Comparison of ENCODE assay signal across 24 mouse cellular contexts in genomic region chr9:116198488-116198887, GRCm38 (mm10). TPM values are rescaled to one million over a fixed set of nuclear protein-coding genes. Genes with fewer than 3 reads are reported as not detected.
A peak's percentile ranks its signal among the peaks of the same experiment; 100 is the strongest.
DNase-seq lines count a peak whose midpoint lies in the region; ATAC-seq and TF ChIP-seq lines count a peak whose summit lies in the region.
"Had no signal": no experiment of that assay in that cellular context is flagged by ENCODE, and none has a peak within 500 bp of the region (broad histone marks: within the 10 kb centered on the region; RNA-seq: fewer than 3 reads in every experiment).

No protein-coding gene starts in this region.

- no peak overlapping the region for H3K4me2 ChIP-seq in hindbrain, embryonic 11.5 days (replicated peaks; ENCODE audit: low read depth, low read length)
- H3K4me2 ChIP-seq in hindbrain, embryonic 16.5 days (ENCODE audit: low read length): no peak overlapping the region
- no peak overlapping the region for H3K4me2 ChIP-seq in midbrain, embryonic 12.5 days (replicated peaks)
- no peak overlapping the region for H3K4me2 ChIP-seq in midbrain, embryonic 16.5 days (ENCODE audit: low read length)
- H3K4me2 ChIP-seq in CH12.LX (ENCODE audit: insufficient read depth, low read depth, poor library complexity, severe bottlenecking): 0 out of 2 replicates have a peak overlapping the region, but pooled peaks have one; percentile 11
- H3K4me2 ChIP-seq: forebrain, embryonic 15.5 days; liver, embryonic 15.5 days; neural tube, embryonic 15.5 days had no signal

- no peak overlapping the region for H3K9ac ChIP-seq in hindbrain, embryonic 11.5 days (ENCODE audit: low read depth, low read length)
- H3K9ac ChIP-seq in hindbrain, embryonic 16.5 days (ENCODE audit: low read depth, low read length): no peak overlapping the region
- H3K9ac ChIP-seq in midbrain, embryonic 12.5 days (replicated peaks): no peak overlapping the region
- no peak overlapping the region for H3K9ac ChIP-seq in midbrain, embryonic 16.5 days (ENCODE audit: low read depth, low read length)
- no peak overlapping the region for H3K9ac ChIP-seq in CH12.LX (ENCODE audit: insufficient read depth, low read depth)
- H3K9ac ChIP-seq: forebrain, embryonic 15.5 days; kidney, embryonic 15.5 days; liver, embryonic 15.5 days; lung, embryonic 15.5 days; neural tube, embryonic 15.5 days had no signal

- WGBS in hindbrain, embryonic 11.5 days: 38% methylated on average over 9 of the region's 9 CpGs
- 17% methylated on average over 9 of the region's 9 CpGs for WGBS in hindbrain, embryonic 16.5 days
- 23% methylated on average over 9 of the region's 9 CpGs for WGBS in midbrain, embryonic 12.5 days
- 13% methylated on average over 9 of the region's 9 CpGs for WGBS in midbrain, embryonic 16.5 days

- no peak overlapping the region for H3K27ac ChIP-seq in hindbrain, embryonic 11.5 days (ENCODE audit: low read depth, low read length)
- H3K27ac ChIP-seq in hindbrain, embryonic 16.5 days (ENCODE audit: low read depth, low read length): no peak overlapping the region
- no peak overlapping the region for H3K27ac ChIP-seq in midbrain, embryonic 12.5 days (replicated peaks)
- no peak overlapping the region for H3K27ac ChIP-seq in midbrain, embryonic 16.5 days (ENCODE audit: low read length)
- H3K27ac ChIP-seq in CH12.LX (ENCODE audit: insufficient read depth, low read depth): no peak overlapping the region
- H3K27ac ChIP-seq: embryonic facial prominence, embryonic 10.5 days; forebrain, embryonic 15.5 days; heart, embryonic 10.5 days; left cerebral cortex, adult 2 months; liver, embryonic 15.5 days; neural tube, embryonic 15.5 days had no signal

- in situ Hi-C loops in CH12.LX (cut with MboI; ENCODE audit: low pct_ligation_motif_present, low pct_unique_long_range_greater_than_20kb, low sequenced_read_pairs): no loop called here

- no peaks in the 10 kb centered on the region for H3K4me1 ChIP-seq in hindbrain, embryonic 11.5 days (replicated peaks; ENCODE audit: control insufficient read depth, insufficient read depth, low read length)
- H3K4me1 ChIP-seq in hindbrain, embryonic 16.5 days (ENCODE audit: control insufficient read depth, insufficient read depth, low read depth, low read length): peaks cover 3% of the 10 kb centered on the region; the same call in 1 of the 2 replicates
- peaks cover 6% of the 10 kb centered on the region; the same call in 1 of the 2 replicates for H3K4me1 ChIP-seq in midbrain, embryonic 12.5 days
- H3K4me1 ChIP-seq in midbrain, embryonic 16.5 days (ENCODE audit: control insufficient read depth, insufficient read depth, low read length): peaks cover 2% of the 10 kb centered on the region
- H3K4me1 ChIP-seq in CH12.LX (ENCODE audit: control insufficient read depth in 1 of 2, insufficient read depth in 2 of 2): peaks cover 12 to 48% of the 10 kb centered on the region in 2 experiments
- H3K4me1 ChIP-seq: embryonic facial prominence, embryonic 10.5 days; forebrain, embryonic 15.5 days; heart, embryonic 10.5 days; liver, embryonic 15.5 days had no signal

- H3K36me3 ChIP-seq in hindbrain, embryonic 11.5 days (ENCODE audit: control insufficient read depth, insufficient read depth, low read length): no peaks in the 10 kb centered on the region
- no peaks in the 10 kb centered on the region for H3K36me3 ChIP-seq in hindbrain, embryonic 16.5 days (ENCODE audit: control insufficient read depth, insufficient read depth, low read length)
- H3K36me3 ChIP-seq in midbrain, embryonic 12.5 days: no peaks in the 10 kb centered on the region
- H3K36me3 ChIP-seq in midbrain, embryonic 16.5 days (ENCODE audit: control insufficient read depth, insufficient read depth, low read length): no peaks in the 10 kb centered on the region
- no peaks in the 10 kb centered on the region for H3K36me3 ChIP-seq in CH12.LX (replicated peaks in 1 of 2; ENCODE audit: control insufficient read depth in 1 of 2, insufficient read depth in 1 of 2, low read length in 1 of 2)
- H3K36me3 ChIP-seq: embryonic facial prominence, embryonic 10.5 days; forebrain, embryonic 15.5 days; heart, embryonic 10.5 days; kidney, embryonic 15.5 days; liver, embryonic 15.5 days; lung, embryonic 15.5 days; neural tube, embryonic 15.5 days had no signal

- H3K27me3 ChIP-seq in hindbrain, embryonic 11.5 days (ENCODE audit: control insufficient read depth, insufficient read depth, low read length): no peaks in the 10 kb centered on the region
- no peaks in the 10 kb centered on the region for H3K27me3 ChIP-seq in hindbrain, embryonic 16.5 days (replicated peaks; ENCODE audit: control insufficient read depth, insufficient read depth, low read length)
- H3K27me3 ChIP-seq in midbrain, embryonic 12.5 days: no peaks in the 10 kb centered on the region
- H3K27me3 ChIP-seq in midbrain, embryonic 16.5 days (ENCODE audit: control insufficient read depth, insufficient read depth, low read depth, low read length): no peaks in the 10 kb centered on the region
- no peaks in the 10 kb centered on the region for H3K27me3 ChIP-seq in CH12.LX (replicated peaks)
- H3K27me3 ChIP-seq: forebrain, embryonic 15.5 days; kidney, embryonic 15.5 days; liver, embryonic 15.5 days; lung, embryonic 15.5 days; neural tube, embryonic 15.5 days had no signal

- H3K79me2 ChIP-seq in CH12.LX (replicated peaks; ENCODE audit: control insufficient read depth, extremely low read depth, insufficient read depth, poor library complexity, severe bottlenecking): no peaks in the 10 kb centered on the region

- TF ChIP-seq RAD21 in CH12.LX (IDR thresholded peaks at IDR 0.05; ENCODE audit: low read depth, low read length): no peak

- no peaks in the 10 kb centered on the region for H3K9me3 ChIP-seq in hindbrain, embryonic 11.5 days (ENCODE audit: control insufficient read depth, low read length)
- H3K9me3 ChIP-seq in hindbrain, embryonic 16.5 days (ENCODE audit: control insufficient read depth, low read length): no peaks in the 10 kb centered on the region
- no peaks in the 10 kb centered on the region for H3K9me3 ChIP-seq in midbrain, embryonic 12.5 days
- no peaks in the 10 kb centered on the region for H3K9me3 ChIP-seq in midbrain, embryonic 16.5 days (replicated peaks; ENCODE audit: control insufficient read depth, low read length, poor library complexity, severe bottlenecking)
- peaks cover 3% of the 10 kb centered on the region for H3K9me3 ChIP-seq in CH12.LX (replicated peaks; ENCODE audit: low read length)
- H3K9me3 ChIP-seq: embryonic facial prominence, embryonic 10.5 days; forebrain, embryonic 15.5 days; heart, embryonic 10.5 days; kidney, embryonic 15.5 days; liver, embryonic 15.5 days; lung, embryonic 15.5 days; neural tube, embryonic 15.5 days had no signal

- TF ChIP-seq EP300 in CH12.LX (IDR thresholded peaks at IDR 0.05; ENCODE audit: low read length): no peak

- no peak for TF ChIP-seq CTCF in CH12.LX (conservative IDR thresholded peaks at IDR 0.05 in 1 of 2, IDR thresholded peaks at IDR 0.05 in 1 of 2; ENCODE audit: low read depth in 2 of 2, low read length in 2 of 2)

- DNase-seq in hindbrain, embryonic 11.5 days (ENCODE audit: low spot score): peak; percentile 19
- DNase-seq in CH12.LX (ENCODE audit: extremely low read depth): no peak
- DNase-seq in retina, embryonic 14.5 days (ENCODE audit: low spot score): peak; percentile 44
- no peak for DNase-seq in right cerebral cortex, adult 2 months (ENCODE audit: low spot score in 2 of 2)
- DNase-seq in right cerebral cortex, postnatal 10 days (ENCODE audit: low spot score in 2 of 2): no peak
- DNase-seq: adrenal gland, postnatal 25 days; cerebellum, adult 11 months; cerebellum, adult 9-11 months; gastrocnemius, postnatal 10 days; layer of hippocampus, adult 9-11 months; liver had no signal

- dilution Hi-C loops in CH12.LX (cut with MboI; ENCODE audit: extremely low pct_ligation_motif_present, extremely low pct_unique_long_range_greater_than_20kb, low sequenced_read_pairs): no loop called here

- H3K4me3 ChIP-seq in hindbrain, embryonic 11.5 days (ENCODE audit: low read depth, low read length): no peak overlapping the region
- no peak overlapping the region for H3K4me3 ChIP-seq in hindbrain, embryonic 16.5 days (ENCODE audit: low read length)
- no peak overlapping the region for H3K4me3 ChIP-seq in midbrain, embryonic 12.5 days
- H3K4me3 ChIP-seq in midbrain, embryonic 16.5 days (ENCODE audit: low read depth, low read length): no peak overlapping the region
- H3K4me3 ChIP-seq in CH12.LX (replicated peaks in 1 of 3; ENCODE audit: low read depth in 2 of 3, low read length in 2 of 3, poor library complexity in 1 of 3): no peak overlapping the region
- H3K4me3 ChIP-seq: embryonic facial prominence, embryonic 10.5 days; forebrain, embryonic 15.5 days; heart, embryonic 10.5 days; kidney, embryonic 15.5 days; left cerebral cortex, adult 2 months; liver, embryonic 15.5 days; lung, embryonic 15.5 days; myocyte; neural tube, embryonic 15.5 days had no signal

- TF ChIP-seq POLR2A in CH12.LX (IDR thresholded peaks at IDR 0.05; ENCODE audit: low read depth, low read length): no peak

- no peak for ATAC-seq in hindbrain, embryonic 11.5 days (ENCODE audit: low FRiP score)
- no peak for ATAC-seq in hindbrain, embryonic 16.5 days
- peak; percentile 54 for ATAC-seq in midbrain, embryonic 12.5 days (ENCODE audit: low FRiP score, low read depth)
- no peak for ATAC-seq in midbrain, embryonic 16.5 days
- ATAC-seq: CD4-positive, CD25-positive, alpha-beta regulatory T cell, adult 4 months; forebrain, embryonic 15.5 days had no signal

TF ChIP-seq in CH12.LX, 34 proteins besides CTCF, POLR2A, EP300 and RAD21:
- no peak for TF ChIP-seq SMC3 (IDR thresholded peaks at IDR 0.05; ENCODE audit: low read depth, low read length)
- TF ChIP-seq NELFE (IDR thresholded peaks at IDR 0.05; ENCODE audit: low read depth, low read length): no peak
- no peak for TF ChIP-seq TCF12 (IDR thresholded peaks at IDR 0.05; ENCODE audit: low read depth, low read length)
- TF ChIP-seq ETS1 (conservative IDR thresholded peaks at IDR 0.05; ENCODE audit: low read depth, low read length): no peak
- no peak for TF ChIP-seq E2F4 (IDR thresholded peaks at IDR 0.05; ENCODE audit: insufficient replicate concordance, low read depth, low read length)
- no peak for TF ChIP-seq ZC3H11A (IDR thresholded peaks at IDR 0.05; ENCODE audit: low read depth, low read length)

RNA-seq across cellular contexts. Expression of gene Tgfbr2, which starts 23.3 kb away (rescaled TPM):
- 8.8 and 10.9 TPM in 2 replicates for polyA plus RNA-seq in hindbrain, embryonic 11.5 days (2014; fragmentation: Nextera tagmentation; extraction: Ambion mirVana)
- 8.4 and 10.5 TPM in 2 replicates for polyA plus RNA-seq in hindbrain, embryonic 16.5 days (2015; fragmentation: Nextera tagmentation; extraction: Ambion mirVana)
- 12.0 and 14.1 TPM in 2 replicates for polyA plus RNA-seq in midbrain, embryonic 12.5 days (2016; fragmentation: Nextera tagmentation; extraction: Ambion mirVana)
- 7.1 and 7.7 TPM in 2 replicates for polyA plus RNA-seq in midbrain, embryonic 16.5 days (2015; fragmentation: Nextera tagmentation; extraction: Ambion mirVana)
- total RNA-seq in CH12.LX (2012; rRNA removed) (43.0 and 46.3 TPM in 2 replicates), CH12.LX (2014; rRNA removed) (19.6 and 21.2 TPM in 2 replicates)
- polyA plus RNA-seq in CH12.LX (2012; ENCODE audit: insufficient read length, low read depth): 37.4 and 42.8 TPM in 2 replicates

Comparison
In these comparisons a context has a peak if more than half of its experiments do, and no peak if none do; other contexts are left out.
1. DNase-seq: peak in hindbrain, embryonic 11.5 days (single experiment) and retina, embryonic 14.5 days (single experiment); none in CH12.LX (single experiment), right cerebral cortex, adult 2 months (0 of 2) and right cerebral cortex, postnatal 10 days (0 of 2).